Mouse (Mus musculus) forebrain, embryonic 13.5 days (tissue): ENCODE measurements around the gene Spryd4. TPM values are rescaled to one million over a fixed set of nuclear protein-coding genes. Genes with fewer than 3 reads are reported as not detected.
"Not testable (repeated sequence)": the region's sequence is repeated elsewhere in the genome, so short reads cannot be mapped to it uniquely, and the experiment has no call there.

Experiments
- ATAC-seq: fragments of 200-750 bp; cut with Nextera tagmentation; 2 replicates; pipeline ENCODE4 v1.8.0; 2017
- H3K27ac ChIP-seq: fragments of 300-500 bp; sonication (generic); 2 replicates; pipeline ENCODE4 v1.5.1; 2015; ENCODE audit warnings: inconsistent platforms, mild to moderate bottlenecking, moderate library complexity
- H3K27me3 ChIP-seq: fragments of 300-500 bp; sonication (generic); 2 replicates; pipeline ENCODE4 v1.6.1; 2015; ENCODE audit warnings: mild to moderate bottlenecking, inconsistent platforms
- H3K36me3 ChIP-seq: fragments of 300-500 bp; sonication (generic); 2 replicates; pipeline ENCODE4 v1.6.1; 2015; ENCODE audit warnings: mild to moderate bottlenecking, inconsistent platforms; ENCODE audit not compliant: poor library complexity, severe bottlenecking
- H3K4me1 ChIP-seq: fragments of 300-500 bp; sonication (generic); 2 replicates; pipeline ENCODE4 v1.6.1; 2015; ENCODE audit warnings: inconsistent platforms
- H3K4me2 ChIP-seq: fragments of 300-500 bp; sonication (generic); 2 replicates; pipeline ENCODE4 v1.6.1; 2015; ENCODE audit warnings: inconsistent platforms, mild to moderate bottlenecking, moderate library complexity
- H3K4me3 ChIP-seq: fragments of 300-500 bp; sonication (generic); 2 replicates; pipeline ENCODE4 v1.5.1; 2015; ENCODE audit warnings: mild to moderate bottlenecking, inconsistent platforms
- H3K9ac ChIP-seq: fragments of 300-500 bp; sonication (generic); 2 replicates; pipeline ENCODE4 v1.6.1; 2015; ENCODE audit warnings: mild to moderate bottlenecking, inconsistent platforms
- H3K9me3 ChIP-seq: fragments of 300-500 bp; sonication (generic); replicated peaks from 2 replicates; pipeline ENCODE4 v1.6.1; 2016; ENCODE audit warnings: inconsistent platforms
- WGBS: fragments of 180-500 bp; shearing (Covaris S2); methylation state at CpG from one replicate; pipeline ENCODE4 v1.1.7; 2015; 5-methylcytosine and 5-hydroxymethylcytosine counted together
- polyA plus RNA-seq: library from polyadenylated mRNA; unstranded; fragments of >200 nt; fragmentation: Nextera tagmentation; extraction: Ambion mirVana; gene quantifications from 2 replicates; pipeline ENCODE4 v1.2.1, GENCODE M21; 2015

Spryd4 gene
- polyA plus RNA-seq, 1 experiment from 2014 or later, result 17.9 TPM

DNA sequence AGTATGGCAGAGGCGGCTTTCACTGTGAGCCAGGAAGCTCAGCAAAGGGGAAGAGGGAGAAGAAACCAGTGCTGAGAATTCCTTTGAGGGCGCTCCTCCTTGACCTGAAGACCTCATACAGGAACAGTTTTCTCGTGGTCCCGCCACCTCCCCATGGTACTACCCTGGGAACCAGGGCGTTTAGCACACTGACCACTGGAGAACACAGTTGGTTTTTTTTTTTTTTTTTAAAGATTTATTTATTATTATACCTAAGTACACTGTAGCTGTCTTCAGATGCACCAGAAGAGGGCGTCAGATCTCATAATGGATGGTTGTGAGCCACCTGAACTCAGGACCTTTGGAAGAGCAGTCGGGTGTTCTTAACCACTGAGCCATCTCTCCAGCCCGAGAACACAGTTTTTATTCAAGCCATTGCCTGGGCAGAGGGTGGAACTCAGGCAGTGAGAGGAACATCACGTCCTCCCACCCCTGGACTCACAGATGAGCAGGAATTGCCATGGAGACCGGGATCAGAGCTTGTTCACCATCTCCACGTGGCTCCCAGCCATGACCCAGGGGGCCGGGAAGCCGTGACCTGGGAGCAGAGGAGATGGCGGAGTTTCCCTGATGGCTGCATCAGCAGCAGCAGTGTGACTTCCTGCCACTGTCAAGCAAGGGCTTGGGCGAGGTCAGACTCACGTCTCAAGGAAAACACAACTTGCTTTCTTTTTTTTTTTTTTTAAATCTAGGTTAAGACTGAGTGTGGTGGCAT lies 10.1 kb upstream of the Spryd4 start:
- Histone ChIP-seq H3K9ac (no peak overlapping the region), H3K4me3 (no peak overlapping the region), H3K9me3 (no peaks in the 10 kb centered on the region), H3K4me2 (no peak overlapping the region), H3K36me3 (no peaks in the 10 kb centered on the region), H3K4me1 (peaks cover 11% of the 10 kb centered on the region; the same call in 1 of the 2 replicates), H3K27me3 (no peaks in the 10 kb centered on the region), H3K27ac (no peak overlapping the region)
- no peak for ATAC-seq
- WGBS, result 68% methylated on average over 16 of the region's 16 CpGs

DNA sequence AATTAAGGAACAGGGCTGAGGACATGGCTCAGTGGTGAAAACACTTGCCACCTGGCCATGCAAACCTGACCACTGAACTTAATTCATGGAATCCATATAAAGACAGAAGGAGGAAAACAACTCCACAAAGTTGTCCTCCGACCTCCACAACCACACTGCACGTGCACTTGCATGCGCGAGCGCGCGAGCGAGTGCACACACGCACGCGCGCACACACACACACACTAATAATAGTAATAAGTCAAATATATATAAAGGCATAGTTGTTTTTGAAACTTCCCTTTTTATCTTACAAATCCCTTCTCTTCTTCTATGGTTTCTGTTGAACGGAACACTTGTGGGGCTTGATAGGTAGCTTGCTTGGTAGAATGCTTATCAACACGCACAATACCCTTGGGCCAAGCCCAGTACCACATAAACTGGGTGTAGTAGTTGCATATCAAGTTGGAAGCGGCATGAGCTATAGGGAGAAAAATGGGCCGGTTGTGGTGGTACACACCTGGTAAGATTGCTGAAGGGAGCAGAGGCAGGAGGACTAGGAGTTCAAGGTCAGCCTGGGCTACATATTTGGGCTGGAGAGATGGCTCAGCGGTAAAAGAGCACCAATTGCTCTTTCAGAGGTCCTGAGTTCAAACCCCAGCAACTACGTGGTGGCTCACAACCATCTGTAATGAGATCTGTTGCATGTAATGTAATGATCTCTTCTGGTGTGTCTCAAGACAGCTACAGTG lies 6.9 kb upstream of the Spryd4 start:
- Histone ChIP-seq H3K9ac (no peak overlapping the region), H3K4me3 (no peak overlapping the region), H3K4me1 (no peaks in the 10 kb centered on the region), H3K27me3 (peaks cover 11% of the 10 kb centered on the region), H3K36me3 (no peaks in the 10 kb centered on the region), H3K9me3 (no peaks in the 10 kb centered on the region), H3K4me2 (no peak overlapping the region), H3K27ac (no peak overlapping the region)
- 96% methylated on average over 18 of the region's 18 CpGs for WGBS
- no peak for ATAC-seq

DNA sequence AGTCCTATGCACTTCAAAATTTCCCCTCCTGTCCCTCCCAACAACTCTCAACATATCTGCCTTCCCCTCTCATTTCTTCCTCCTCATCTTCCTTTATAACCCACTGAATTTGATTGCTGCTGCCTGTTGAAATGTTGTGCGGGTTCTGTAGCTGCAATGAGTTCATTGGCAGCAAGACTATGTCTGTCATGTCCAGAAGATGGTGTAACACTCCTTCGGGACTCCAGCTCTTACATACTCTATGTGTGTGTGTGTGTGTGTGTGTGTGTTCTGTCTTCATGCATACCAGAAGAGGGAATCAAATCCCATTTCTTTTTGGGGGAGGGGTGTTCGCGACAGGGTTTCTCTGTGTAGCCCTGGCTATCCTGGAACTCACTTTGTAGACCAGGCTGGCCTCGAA lies 3.4 kb upstream of the Spryd4 start:
- Histone ChIP-seq H3K9ac (no peak overlapping the region), H3K36me3 (no peaks in the 10 kb centered on the region), H3K27ac (no peak overlapping the region), H3K27me3 (peaks cover 17% of the 10 kb centered on the region), H3K9me3 (no peaks in the 10 kb centered on the region), H3K4me2 (no peak overlapping the region), H3K4me3 (no peak overlapping the region), H3K4me1 (peaks cover 12% of the 10 kb centered on the region)
- 82% methylated on average over 5 of the region's 5 CpGs for WGBS
- no peak for ATAC-seq

DNA sequence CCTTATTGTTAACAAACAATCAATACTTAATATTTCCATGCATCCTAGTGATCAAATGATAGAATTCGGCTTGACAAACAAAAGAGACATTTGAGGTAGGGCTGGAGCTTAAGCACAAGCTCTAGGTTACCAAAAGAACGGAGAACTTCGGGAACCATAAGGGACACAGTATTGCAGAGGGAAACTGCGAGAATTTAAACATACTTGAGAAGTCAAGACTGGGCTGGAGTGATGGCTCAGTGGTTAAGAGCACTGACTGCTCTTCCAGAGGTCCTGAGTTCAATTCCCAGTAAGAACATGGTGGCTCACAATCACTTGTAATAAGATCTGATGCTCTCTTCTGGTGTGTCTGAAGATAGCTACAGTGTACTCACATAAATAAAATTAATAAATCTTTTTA lies 2.5 kb upstream of the Spryd4 start:
- H3K36me3 ChIP-seq, H3K9ac ChIP-seq, ATAC-seq, H3K4me2 ChIP-seq, H3K9me3 ChIP-seq, H3K4me3 ChIP-seq, H3K27ac ChIP-seq: not testable (repeated sequence)
- WGBS, result 88% methylated on average over 4 of the region's 4 CpGs
- Histone ChIP-seq H3K27me3 (peaks cover 17% of the 10 kb centered on the region), H3K4me1 (peaks cover 12% of the 10 kb centered on the region)

DNA sequence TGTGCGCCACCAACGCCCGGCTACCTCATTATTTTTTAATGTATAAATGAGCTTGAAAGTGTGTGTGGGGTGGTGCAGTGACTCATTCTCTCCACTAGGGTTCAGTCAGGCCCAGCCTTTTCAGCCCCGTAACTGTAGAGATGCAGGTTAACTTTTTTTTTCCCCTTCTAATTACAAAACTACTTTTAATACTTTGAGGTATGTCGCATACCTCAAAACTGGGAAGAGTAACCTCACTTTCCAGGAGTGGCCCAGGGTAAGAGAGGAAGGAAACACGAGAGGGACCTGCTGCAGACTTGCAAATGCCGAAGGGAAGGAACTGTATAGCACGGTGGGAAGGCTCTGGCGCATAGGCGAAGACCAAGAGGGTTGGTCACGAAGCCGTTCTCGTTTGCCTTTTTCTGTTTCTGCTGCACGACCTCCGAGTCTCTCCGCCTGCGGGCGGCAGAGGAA lies 1.3 kb upstream of the Spryd4 start:
- peaks cover 17% of the 10 kb centered on the region for H3K27me3 ChIP-seq
- no peak overlapping the region for H3K27ac ChIP-seq
- H3K4me2 ChIP-seq, result peak overlapping the region; percentile 54
- under 1% methylated on average over 18 of the region's 18 CpGs for WGBS
- H3K9ac ChIP-seq, result peak overlapping the region; percentile 47; the same call in 1 of the 2 replicates
- peak; percentile 37; the same call in 1 of the 2 replicates for ATAC-seq
- H3K36me3 ChIP-seq, result no peaks in the 10 kb centered on the region
- H3K9me3 ChIP-seq, result no peaks in the 10 kb centered on the region
- H3K4me3 ChIP-seq, result peak overlapping the region; percentile 23
- H3K4me1 ChIP-seq, result peaks cover 12% of the 10 kb centered on the region

DNA sequence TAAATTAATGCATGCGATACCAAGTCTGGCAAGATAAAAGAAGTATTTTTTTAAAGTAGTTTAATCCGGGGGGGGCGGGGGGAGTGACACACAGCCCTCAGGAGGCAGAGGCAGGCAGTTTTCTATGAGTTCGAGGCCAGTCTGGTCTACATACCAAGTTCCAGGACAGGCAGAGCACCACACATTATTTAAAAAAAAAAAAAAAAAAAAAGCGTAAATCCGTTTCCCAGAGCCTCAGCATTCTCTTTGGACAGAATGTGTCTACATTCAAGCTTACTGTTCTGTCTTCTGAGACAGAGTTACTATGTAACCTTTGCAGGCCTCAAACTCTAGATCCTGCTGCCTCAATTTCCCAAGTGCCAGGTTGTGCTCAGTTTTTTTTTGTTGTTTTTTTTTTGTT lies 541 bp upstream of the Spryd4 start:
- Histone ChIP-seq H3K9ac (peak overlapping the region; percentile 70; the same call in 1 of the 2 replicates), H3K27ac (peak overlapping the region; percentile 57; the same call in 1 of the 2 replicates), H3K27me3 (peaks cover 17% of the 10 kb centered on the region), H3K9me3 (no peaks in the 10 kb centered on the region), H3K4me2 (peak overlapping the region; percentile 89), H3K36me3 (no peaks in the 10 kb centered on the region), H3K4me3 (peak overlapping the region; percentile 64), H3K4me1 (peaks cover 12% of the 10 kb centered on the region)
- no peak for ATAC-seq
- WGBS, result 49% methylated on average over 6 of the region's 6 CpGs

DNA sequence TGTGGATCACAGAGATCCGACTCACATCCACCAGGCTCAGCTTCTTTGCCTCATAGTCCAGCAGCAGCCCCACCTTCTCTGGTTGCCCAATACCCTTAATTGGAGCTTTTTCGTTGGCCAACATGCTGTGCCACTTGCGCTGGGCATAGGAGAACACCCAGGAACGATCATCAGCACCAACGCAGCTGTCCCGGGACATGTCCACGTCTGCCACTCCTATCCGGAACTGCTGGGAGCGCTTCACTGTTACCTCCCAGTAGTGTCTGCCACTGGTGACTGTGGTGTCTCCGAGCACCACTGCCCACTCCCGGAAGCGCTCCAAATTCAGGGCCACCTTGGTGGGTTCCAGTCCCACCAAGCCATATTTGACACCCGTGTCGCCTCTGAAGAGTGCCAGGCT lies 653 bp downstream of the Spryd4 start:
- Histone ChIP-seq H3K4me3 (peak overlapping the region; percentile 64), H3K9ac (peak overlapping the region; percentile 70), H3K36me3 (peaks cover 8% of the 10 kb centered on the region), H3K27ac (no peak overlapping the region), H3K9me3 (no peaks in the 10 kb centered on the region), H3K4me1 (peaks cover 12% of the 10 kb centered on the region), H3K4me2 (peak overlapping the region; percentile 89), H3K27me3 (peaks cover 17% of the 10 kb centered on the region)
- WGBS, result 29% methylated on average over 14 of the region's 14 CpGs
- ATAC-seq, result 0 out of 2 replicates have a peak, but pooled peaks have one; percentile 9

DNA sequence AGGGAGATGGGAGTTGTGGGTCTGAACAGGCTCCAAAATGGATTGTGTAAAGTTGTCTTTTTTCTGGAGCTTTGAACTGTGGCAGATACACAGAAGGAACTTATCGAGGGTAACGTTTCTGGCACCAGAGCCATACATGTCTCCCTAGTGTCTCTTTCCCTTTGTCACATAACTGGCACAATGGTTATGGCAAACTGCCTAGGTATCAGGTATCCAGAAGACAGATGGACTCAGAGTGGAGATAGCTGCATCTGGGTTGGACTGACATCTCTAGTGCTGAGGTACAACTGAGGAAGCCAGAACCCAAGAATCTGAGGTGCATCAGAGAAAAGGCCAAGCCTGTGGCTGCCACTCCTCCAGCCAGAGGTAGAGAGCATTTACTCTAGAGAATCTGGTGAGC lies 1.5 kb downstream of the Spryd4 start:
- no peak overlapping the region for H3K9ac ChIP-seq
- peaks cover 17% of the 10 kb centered on the region for H3K27me3 ChIP-seq
- H3K4me2 ChIP-seq, result peak overlapping the region; percentile 89; the same call in 1 of the 2 replicates
- 89% methylated on average over 2 of the region's 2 CpGs for WGBS
- no peak for ATAC-seq
- H3K4me3 ChIP-seq, result 0 out of 2 replicates have a peak overlapping the region, but pooled peaks have one; percentile 64
- H3K9me3 ChIP-seq, result no peaks in the 10 kb centered on the region
- peaks cover 8% of the 10 kb centered on the region for H3K36me3 ChIP-seq
- peaks cover 12% of the 10 kb centered on the region for H3K4me1 ChIP-seq
- no peak overlapping the region for H3K27ac ChIP-seq

DNA sequence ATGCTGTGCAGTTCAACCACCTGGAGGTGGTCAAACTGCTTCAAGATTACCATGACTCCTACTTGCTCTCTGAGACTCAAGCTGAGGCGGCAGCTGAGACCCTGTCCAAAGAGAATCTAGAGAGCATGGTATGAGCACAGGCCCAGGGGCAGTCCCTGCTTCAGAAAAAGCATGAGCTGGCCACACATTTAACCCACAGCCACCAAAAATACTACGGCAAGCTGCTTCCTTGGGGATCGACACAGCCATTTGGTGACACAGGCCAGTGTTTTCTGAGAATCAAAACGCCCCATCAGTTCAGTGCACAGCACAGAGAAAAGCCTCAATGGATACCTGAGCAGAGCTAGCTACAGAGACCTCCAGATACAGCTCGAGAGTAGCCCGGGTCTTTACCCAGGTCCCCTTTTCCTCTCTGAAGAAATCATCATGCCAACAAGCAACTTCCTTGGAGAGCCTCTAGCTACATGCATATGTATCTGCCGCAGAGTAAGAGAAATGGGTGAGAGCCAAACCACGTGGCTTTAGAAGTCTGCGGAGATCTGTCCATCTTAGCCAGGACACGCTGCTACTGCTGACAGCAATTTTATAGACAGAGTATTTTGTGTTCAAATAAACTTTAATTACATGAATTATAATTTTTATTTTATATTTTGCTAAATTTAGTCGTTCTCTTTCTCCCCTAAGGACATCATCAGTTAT lies 2.1 kb downstream of the Spryd4 start:
- no peak overlapping the region for H3K4me3 ChIP-seq
- H3K27me3 ChIP-seq, result peaks cover 12% of the 10 kb centered on the region
- no peak overlapping the region for H3K9ac ChIP-seq
- peaks cover 12% of the 10 kb centered on the region for H3K4me1 ChIP-seq
- no peak overlapping the region for H3K27ac ChIP-seq
- H3K4me2 ChIP-seq, result no peak overlapping the region
- peaks cover 8% of the 10 kb centered on the region for H3K36me3 ChIP-seq
- ATAC-seq, result no peak
- H3K9me3 ChIP-seq, result no peaks in the 10 kb centered on the region
- 94% methylated on average over 11 of the region's 11 CpGs for WGBS

DNA sequence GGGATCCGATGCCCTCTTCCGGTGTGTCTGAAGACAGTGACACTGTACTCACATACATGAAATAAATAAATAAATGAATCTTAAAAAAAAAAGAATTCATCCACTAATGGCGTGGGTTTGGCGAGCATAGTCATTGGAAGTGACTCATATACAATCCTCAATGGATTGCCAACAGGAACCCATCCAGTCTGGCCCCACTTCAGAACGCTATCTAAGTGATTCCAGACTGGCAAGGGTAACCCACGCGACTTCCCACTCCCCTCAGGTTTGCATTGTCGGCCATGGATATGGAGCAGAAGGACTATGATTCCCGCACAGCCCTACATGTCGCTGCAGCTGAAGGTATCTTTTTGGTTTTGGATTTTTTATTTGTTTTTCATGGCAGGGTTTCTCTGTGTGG lies 3.3 kb downstream of the Spryd4 start:
- Histone ChIP-seq H3K27ac (no peak overlapping the region), H3K9me3 (no peaks in the 10 kb centered on the region), H3K9ac (no peak overlapping the region), H3K4me3 (no peak overlapping the region), H3K27me3 (0 out of 2 replicates have a peak, but pooled peaks cover 3% of the 10 kb centered on the region), H3K4me1 (peaks cover 12% of the 10 kb centered on the region), H3K4me2 (no peak overlapping the region), H3K36me3 (peaks cover 8% of the 10 kb centered on the region)
- WGBS, result 95% methylated on average over 10 of the region's 10 CpGs
- ATAC-seq, result no peak

DNA sequence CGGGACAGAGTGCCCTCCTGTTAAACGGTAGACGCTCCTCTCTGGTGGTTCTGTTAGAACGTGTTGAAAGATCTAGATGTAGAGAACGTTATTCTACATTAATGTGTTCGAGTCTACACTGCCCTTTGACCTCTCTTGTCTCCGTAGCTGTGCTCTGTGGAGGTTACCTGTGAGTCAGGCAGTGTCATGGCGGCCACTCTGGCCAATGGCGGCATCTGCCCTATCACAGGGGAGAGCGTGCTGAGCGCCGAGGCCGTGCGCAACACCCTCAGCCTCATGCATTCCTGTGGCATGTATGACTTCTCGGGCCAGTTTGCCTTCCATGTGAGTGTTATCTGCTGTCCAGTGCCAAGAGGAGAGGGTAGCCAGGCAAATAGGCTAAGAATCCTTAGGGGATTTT lies 6.7 kb downstream of the Spryd4 start:
- Histone ChIP-seq H3K9ac (no peak overlapping the region), H3K27me3 (no peaks in the 10 kb centered on the region), H3K4me3 (no peak overlapping the region), H3K36me3 (peaks cover 8% of the 10 kb centered on the region), H3K27ac (no peak overlapping the region), H3K4me2 (no peak overlapping the region), H3K9me3 (no peaks in the 10 kb centered on the region), H3K4me1 (no peaks in the 10 kb centered on the region)
- 90% methylated on average over 15 of the region's 15 CpGs for WGBS
- ATAC-seq, result no peak

DNA sequence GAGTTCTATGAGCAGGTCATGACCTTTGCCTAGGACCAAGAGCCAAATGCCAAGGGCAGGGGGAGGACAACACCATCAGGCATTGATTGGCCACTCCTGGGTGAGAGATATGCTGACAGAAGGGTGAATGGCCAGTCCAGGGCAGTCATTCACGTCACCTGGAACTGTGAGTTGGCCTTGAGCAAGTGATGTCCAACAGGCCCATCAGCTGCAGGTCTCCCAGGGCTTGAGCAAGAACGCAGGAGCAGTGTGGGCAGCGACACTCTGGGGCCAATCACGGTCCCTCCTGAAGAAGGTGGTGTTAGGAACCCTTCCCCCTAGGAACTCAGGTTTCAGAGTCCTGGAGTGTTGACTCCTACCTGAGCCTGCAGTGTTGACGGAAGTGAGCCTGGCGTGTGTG lies 9.8 kb downstream of the Spryd4 start:
- ATAC-seq, result no peak
- H3K9ac ChIP-seq, result no peak overlapping the region
- peaks cover 8% of the 10 kb centered on the region for H3K36me3 ChIP-seq
- no peaks in the 10 kb centered on the region for H3K9me3 ChIP-seq
- WGBS, result 78% methylated on average over 6 of the region's 6 CpGs
- H3K27me3 ChIP-seq, result peaks cover 3% of the 10 kb centered on the region
- no peak overlapping the region for H3K4me2 ChIP-seq
- H3K27ac ChIP-seq, result no peak overlapping the region
- H3K4me1 ChIP-seq, result no peaks in the 10 kb centered on the region
- H3K4me3 ChIP-seq, result no peak overlapping the region
